8 mouse cellular contexts compared by ENCODE assay signal in genomic region chr4:106913411-106914049, GRCm38 (mm10). TPM values are rescaled to one million over a fixed set of nuclear protein-coding genes. Genes with fewer than 3 reads are reported as not detected.
A peak's percentile ranks its signal among the peaks of the same experiment; 100 is the strongest.
DNase-seq lines count a peak whose midpoint lies in the region; ATAC-seq and TF ChIP-seq lines count a peak whose summit lies in the region.

No protein-coding gene starts in this region.

- WGBS in heart, postnatal 0 days: 35% methylated on average over 9 of the region's 9 CpGs
- WGBS in liver, embryonic 12.5 days (ENCODE audit: insufficient replicate concordance): 53% methylated on average over 9 of the region's 9 CpGs

- no peaks in the 10 kb centered on the region for H3K9me3 ChIP-seq in G1E (replicated peaks)
- no peaks in the 10 kb centered on the region for H3K9me3 ChIP-seq in heart, postnatal 0 days (replicated peaks; ENCODE audit: control insufficient read depth, low read length)
- no peaks in the 10 kb centered on the region for H3K9me3 ChIP-seq in liver, embryonic 12.5 days (replicated peaks)

- no peak for TF ChIP-seq EP300 in heart, postnatal 0 days (IDR thresholded peaks at IDR 0.05; ENCODE audit: low read depth)

- H3K4me3 ChIP-seq in G1E (ENCODE audit: low read depth, low read length): peak overlapping the region; percentile 95
- peak overlapping the region; percentile 87; the same call in 1 of the 2 replicates for H3K4me3 ChIP-seq in heart, postnatal 0 days (ENCODE audit: low read depth, low read length)
- peak overlapping the region; percentile 99 for H3K4me3 ChIP-seq in liver, embryonic 12.5 days

- no peak for TF ChIP-seq CTCF in G1E (IDR thresholded peaks at IDR 0.05; ENCODE audit: low read depth, low read length)
- no peak for TF ChIP-seq CTCF in heart, postnatal 0 days (IDR thresholded peaks at IDR 0.05; ENCODE audit: low read depth)

- peak overlapping the region; percentile 97 for H3K4me2 ChIP-seq in heart, postnatal 0 days (ENCODE audit: low read depth, low read length)
- H3K4me2 ChIP-seq in liver, embryonic 12.5 days: peak overlapping the region; percentile 99

- H3K9ac ChIP-seq in heart, postnatal 0 days (replicated peaks; ENCODE audit: low read depth, low read length): peak overlapping the region; percentile 72
- H3K9ac ChIP-seq in liver, embryonic 12.5 days: peak overlapping the region; percentile 100

- H3K27me3 ChIP-seq in G1E (ENCODE audit: insufficient read depth, low read length): no peaks in the 10 kb centered on the region
- H3K27me3 ChIP-seq in heart, postnatal 0 days (ENCODE audit: control insufficient read depth, insufficient read depth, low read length): no peaks in the 10 kb centered on the region
- no peaks in the 10 kb centered on the region for H3K27me3 ChIP-seq in liver, embryonic 12.5 days (replicated peaks)

- H3K27ac ChIP-seq in heart, postnatal 0 days (ENCODE audit: low read depth): no peak overlapping the region
- peak overlapping the region; percentile 98 for H3K27ac ChIP-seq in liver, embryonic 12.5 days

- DNase-seq in embryo, embryonic 10.5 days (ENCODE audit: low spot score): peak; percentile 45
- DNase-seq in embryo, embryonic 9.5 days (ENCODE audit: extremely low spot score): no peak
- DNase-seq in G1E (ENCODE audit: low spot score): no peak
- peak; percentile 31 for DNase-seq in heart, postnatal 0 days (ENCODE audit: low spot score)
- no peak for DNase-seq in layer of hippocampus, adult 11-12 months (ENCODE audit: low spot score)
- no peak for DNase-seq in layer of hippocampus, postnatal 10 days (ENCODE audit: low spot score in 2 of 2)

- no peak for ATAC-seq in G1E (ENCODE audit: extremely low read depth, insufficient number of reproducible peaks, low FRiP score, poor library complexity, severe bottlenecking)
- no peak for ATAC-seq in heart, postnatal 0 days (ENCODE audit: insufficient read depth, low read depth)
- ATAC-seq in liver, embryonic 12.5 days: no peak
- ATAC-seq in megakaryocyte progenitor cell, adult 5-6 weeks (replicated peaks; ENCODE audit: poor library complexity): no peak

- peaks cover 63% of the 10 kb centered on the region for H3K36me3 ChIP-seq in G1E (replicated peaks)
- H3K36me3 ChIP-seq in heart, postnatal 0 days (replicated peaks; ENCODE audit: control insufficient read depth, insufficient read depth, low read length): peaks cover 42% of the 10 kb centered on the region
- peaks cover 57% of the 10 kb centered on the region for H3K36me3 ChIP-seq in liver, embryonic 12.5 days

- peaks cover 80% of the 10 kb centered on the region for H3K4me1 ChIP-seq in G1E (ENCODE audit: insufficient read depth, low read depth, low read length)
- H3K4me1 ChIP-seq in heart, postnatal 0 days (ENCODE audit: control insufficient read depth, insufficient read depth): peaks cover 35% of the 10 kb centered on the region
- H3K4me1 ChIP-seq in liver, embryonic 12.5 days: peaks cover 60% of the 10 kb centered on the region

RNA-seq across cellular contexts. Expression of gene Ssbp3, which starts 3.0 kb away (rescaled TPM):
- total RNA-seq in G1E (2014; fragmentation: Nextera tagmentation) (232 and 311 TPM in 2 replicates), G1E (2017) (27.5 and 46.6 TPM in 2 replicates)
- 685 and 787 TPM in 2 replicates for polyA plus RNA-seq in G1E (2012)
- 35.6 and 41.1 TPM in 2 replicates for total RNA-seq in heart, postnatal 0 days (2014; rRNA removed; ENCODE audit: low replicate concordance)
- 25.9 and 29.0 TPM in 2 replicates for polyA plus RNA-seq in heart, postnatal 0 days (2015; fragmentation: Nextera tagmentation; extraction: Ambion mirVana)
- polyA plus RNA-seq in liver, embryonic 12.5 days (2016; fragmentation: Nextera tagmentation; extraction: Ambion mirVana): 98.6 and 118 TPM in 2 replicates
- total RNA-seq in layer of hippocampus, postnatal 10 days (2021): 100 to 1,000 TPM in 1 of 2 experiments, 10 to 100 TPM in 1; 89.5 to 106 TPM
- 35.5 and 36.5 TPM in 2 replicates for total RNA-seq in megakaryocyte progenitor cell, adult 5-6 weeks (2015)
- 16.0 and 30.8 TPM in 2 replicates for total RNA-seq in megakaryocyte progenitor cell, adult 5-6 weeks (2017)

Comparison
In these comparisons a context has a peak if more than half of its experiments do, and no peak if none do; other contexts are left out.
1. DNase-seq: peak in embryo, embryonic 10.5 days (single experiment) and heart, postnatal 0 days (single experiment); none in embryo, embryonic 9.5 days (single experiment), G1E (single experiment), layer of hippocampus, adult 11-12 months (single experiment) and layer of hippocampus, postnatal 10 days (0 of 2).
2. Peak in every context shown above with its lines, with median percentiles within 50 percentile points of each other: H3K4me3 ChIP-seq.